Mouse (Mus musculus) cerebral cortex, adult 2 months (tissue): ENCODE results near the gene Gm20741.

Experiments
- WGBS: fragments of 180-500 bp; shearing (Covaris S2); methylation state at CpG from one replicate; pipeline ENCODE4 v1.1.7; 2018; 5-methylcytosine and 5-hydroxymethylcytosine counted together

Gene Gm20741

GRCm38 (mm10) chr16:88811827-88812226 lies at the start of gene Gm20741:
Gene Gm20741 (minus strand): TSS chr16:88812220.
- 69% methylated on average over 2 of the region's 2 CpGs for WGBS

GRCm38 (mm10) chr16:88851450-88851849 lies 39.4 kb upstream of the Gm20741 start:
- WGBS = 24% methylated on average over 5 of the region's 5 CpGs

- WGBS = 88% methylated on average over 4 of the region's 4 CpGs
These were observed 36.5 kb upstream of the Gm20741 start for GRCm38 (mm10) chr16:88848558-88848957.

GRCm38 (mm10) chr16:88847363-88847762 lies 35.3 kb upstream of the Gm20741 start:
- WGBS = 98% methylated on average over 1 of the region's 1 CpGs

GRCm38 (mm10) chr16:88826978-88827377 lies 15.0 kb upstream of the Gm20741 start:
- 86% methylated on average over 3 of the region's 3 CpGs for WGBS

GRCm38 (mm10) chr16:88826095-88826652 lies 14.2 kb upstream of the Gm20741 start, which contains the start of gene Krtap14:
Gene Krtap14 (minus strand): TSS chr16:88826145.
- WGBS = 78% methylated on average over 9 of the region's 9 CpGs

- WGBS = 84% methylated on average over 3 of the region's 3 CpGs
These were observed 11.7 kb upstream of the Gm20741 start for GRCm38 (mm10) chr16:88823736-88824135.

- 82% methylated on average over 3 of the region's 3 CpGs for WGBS
These were observed 8.0 kb upstream of the Gm20741 start, which contains the start of gene Krtap15 for GRCm38 (mm10) chr16:88820066-88820465. Gene Krtap15 (plus strand): TSS chr16:88820215.

- 89% methylated on average over 2 of the region's 2 CpGs for WGBS
These were observed 25.2 kb downstream of the Gm20741 start for GRCm38 (mm10) chr16:88786786-88787185.

GRCm38 (mm10) chr16:88777596-88777995 lies 34.4 kb downstream of the Gm20741 start, which contains the start of gene Gm5965:
Gene Gm5965 (plus strand): TSS chr16:88777896.
- WGBS = 91% methylated on average over 6 of the region's 6 CpGs

GRCm38 (mm10) chr16:88774106-88774505 lies 37.9 kb downstream of the Gm20741 start, which contains the start of gene 2310057N15Rik:
Gene 2310057N15Rik (minus strand): TSS chr16:88774206.
- 89% methylated on average over 2 of the region's 2 CpGs for WGBS
